Mouse (Mus musculus) megakaryocyte, embryonic 14.5 days (primary cell): ENCODE measurements at regions not wholly inside any gene's neighbourhood (a gene's known extent, or its start where the extent isn't known, plus 50 kb on each side); places are given as distances from the start of the nearest gene placed in this dataset.

Experiments
- FLI1 ChIP-seq: IDR thresholded peaks from 2 replicates; pipeline ENCODE4 v1.6.1; 2012; ENCODE audit warnings: low read length, inconsistent platforms, mixed read lengths
- GATA1 ChIP-seq: IDR thresholded peaks from 3 replicates; pipeline ENCODE4 v1.6.1; 2012; ENCODE audit warnings: mixed read lengths, low read length, inconsistent platforms, borderline replicate concordance

DNA sequence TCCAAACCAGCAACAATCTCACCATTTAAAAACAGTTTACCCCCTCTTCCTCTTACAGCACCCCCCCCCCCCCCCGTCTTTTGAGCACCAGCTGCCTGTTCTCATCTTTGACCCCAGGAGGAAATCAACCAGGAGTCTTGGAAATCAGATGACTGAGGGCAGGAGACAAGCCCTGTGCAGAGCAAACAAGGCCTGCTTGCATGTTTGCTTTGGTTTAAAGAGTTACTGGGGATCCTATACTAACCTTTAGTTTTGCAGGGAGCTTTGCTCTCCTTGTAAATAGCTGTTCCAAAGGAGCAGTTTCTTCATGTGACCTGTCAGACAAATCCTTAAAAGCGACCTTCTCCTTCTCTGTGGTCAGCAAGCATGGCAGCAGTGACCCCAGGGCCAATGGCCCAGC is 88.3 kb upstream of the Teddm2 start:
- no peak for TF ChIP-seq GATA1
- TF ChIP-seq FLI1, result no peak
